Mouse (Mus musculus) urinary bladder, postnatal 14 days (tissue): ENCODE data around the gene Tex14.
A peak's percentile ranks its signal among the peaks of the same experiment; 100 is the strongest.
"Not testable (repeated sequence)": the region's sequence is repeated elsewhere in the genome, so short reads cannot be mapped to it uniquely, and the experiment has no call there.

Source experiments
- DNase-seq: peaks from one replicate; pipeline ENCODE4 v3.0.0; 2021; ENCODE audit warnings: low spot score

Tex14 gene

GRCm38 (mm10) chr11:87404876-87405275 is at the start of gene Tex14, which contains the start of gene Rad51c:
Tex14 (plus strand) TSS chr11:87405065.
Rad51c (minus strand) TSS chr11:87404954.
- DNase-seq = peak; percentile 6

GRCm38 (mm10) chr11:87357317-87358300 is 47.3 kb upstream of the Tex14 start:
- DNase-seq = no peak

GRCm38 (mm10) chr11:87358331-87359261 is 46.3 kb upstream of the Tex14 start, which contains the start of gene Ppm1e:
Ppm1e (minus strand) TSS chr11:87359023.
- DNase-seq = peak; percentile 59

GRCm38 (mm10) chr11:87359262-87359612 is 45.6 kb upstream of the Tex14 start:
- DNase-seq = no peak

GRCm38 (mm10) chr11:87365120-87365519 is 39.7 kb upstream of the Tex14 start:
- no peak for DNase-seq

GRCm38 (mm10) chr11:87367061-87367460 is 37.8 kb upstream of the Tex14 start:
- no peak for DNase-seq

GRCm38 (mm10) chr11:87367865-87368580 is 36.8 kb upstream of the Tex14 start:
- DNase-seq = no peak

GRCm38 (mm10) chr11:87384551-87384950 is 20.3 kb upstream of the Tex14 start:
- DNase-seq = no peak

GRCm38 (mm10) chr11:87385676-87386075 is 19.2 kb upstream of the Tex14 start:
- no peak for DNase-seq

GRCm38 (mm10) chr11:87393855-87394254 is 11.0 kb upstream of the Tex14 start:
- DNase-seq = peak; percentile 8

- DNase-seq = no peak
Measured at GRCm38 (mm10) chr11:87398402-87398801, 6.5 kb upstream of the Tex14 start.

GRCm38 (mm10) chr11:87404111-87404853 is 583 bp upstream of the Tex14 start:
- peak; percentile 96 for DNase-seq

GRCm38 (mm10) chr11:87413412-87413811 is 8.5 kb downstream of the Tex14 start:
- not testable (repeated sequence) for DNase-seq

GRCm38 (mm10) chr11:87416120-87416519 is 11.3 kb downstream of the Tex14 start:
- no peak for DNase-seq

- DNase-seq = no peak
Measured at GRCm38 (mm10) chr11:87420861-87421260, 16.0 kb downstream of the Tex14 start.

- no peak for DNase-seq
Measured at GRCm38 (mm10) chr11:87421760-87422201, 16.9 kb downstream of the Tex14 start.

GRCm38 (mm10) chr11:87422511-87423340 is 17.9 kb downstream of the Tex14 start:
- DNase-seq = peak; percentile 83

- DNase-seq = no peak
Measured at GRCm38 (mm10) chr11:87423551-87424325, 18.9 kb downstream of the Tex14 start.

GRCm38 (mm10) chr11:87426121-87426449 is 21.2 kb downstream of the Tex14 start:
- DNase-seq = no peak
